Comparison of ENCODE assay signal across 9 mouse cellular contexts in genomic region chr1:155212081-155212480, GRCm38 (mm10). TPM values are rescaled to one million over a fixed set of nuclear protein-coding genes. Genes with fewer than 3 reads are reported as not detected.
DNase-seq lines count a peak whose midpoint lies in the region; ATAC-seq and TF ChIP-seq lines count a peak whose summit lies in the region.
"Had no signal": no experiment of that assay in that cellular context is flagged by ENCODE, and none has a peak within 500 bp of the region (broad histone marks: within the 10 kb centered on the region; RNA-seq: fewer than 3 reads in every experiment).

No protein-coding gene starts in this region.

- ATAC-seq in intestine, embryonic 14.5 days (replicated peaks; ENCODE audit: low FRiP score, low TSS enrichment, low read depth), result no peak
- ATAC-seq in intestine, postnatal 0 days, result no peak
- no peak for ATAC-seq in embryonic facial prominence, embryonic 15.5 days (ENCODE audit: insufficient number of reproducible peaks, low FRiP score, low TSS enrichment, low read depth)
- peak; percentile 10; the same call in 1 of the 2 replicates for ATAC-seq in hindbrain, embryonic 15.5 days (ENCODE audit: low FRiP score, low read depth)
- no peak; the same call in 1 of the 2 replicates for ATAC-seq in midbrain, embryonic 15.5 days (replicated peaks)

- DNase-seq in intestine, embryonic 14.5 days (ENCODE audit: low spot score), result no peak
- DNase-seq in ovary, postnatal 10 days (ENCODE audit: low spot score), result no peak
- no peak for DNase-seq in layer of hippocampus, adult 11-12 months (ENCODE audit: low spot score)
- no peak for DNase-seq in embryo, embryonic 10.5 days (ENCODE audit: low spot score)

- peaks cover 14% of the 10 kb centered on the region; the same call in 1 of the 2 replicates for H3K36me3 ChIP-seq in intestine, embryonic 14.5 days (ENCODE audit: control insufficient read depth, insufficient read depth, low read length)
- H3K36me3 ChIP-seq in intestine, postnatal 0 days (ENCODE audit: control insufficient read depth, insufficient read depth), result peaks cover 5% of the 10 kb centered on the region; the same call in 1 of the 2 replicates
- H3K36me3 ChIP-seq in embryonic facial prominence, embryonic 15.5 days, result 0 out of 2 replicates have a peak, but pooled peaks cover 2% of the 10 kb centered on the region
- H3K36me3 ChIP-seq in hindbrain, embryonic 15.5 days, result no peaks in the 10 kb centered on the region; the same call in 1 of the 2 replicates
- H3K36me3 ChIP-seq in midbrain, embryonic 15.5 days (replicated peaks), result no peaks in the 10 kb centered on the region
- H3K36me3 ChIP-seq: liver, embryonic 15.5 days had no signal

- H3K27ac ChIP-seq in intestine, embryonic 14.5 days (ENCODE audit: low read depth), result peak overlapping the region; percentile 69
- no peak overlapping the region for H3K27ac ChIP-seq in intestine, postnatal 0 days (ENCODE audit: low read depth, low read length)
- H3K27ac ChIP-seq in embryonic facial prominence, embryonic 15.5 days (replicated peaks), result peak overlapping the region; percentile 72; the same call in 1 of the 2 replicates
- peak overlapping the region; percentile 73 for H3K27ac ChIP-seq in hindbrain, embryonic 15.5 days (replicated peaks)
- peak overlapping the region; percentile 65; the same call in 1 of the 2 replicates for H3K27ac ChIP-seq in midbrain, embryonic 15.5 days
- H3K27ac ChIP-seq: liver, embryonic 15.5 days had no signal

- no peak for TF ChIP-seq CTCF in intestine, postnatal 0 days (IDR thresholded peaks at IDR 0.05; ENCODE audit: low read depth)

- no peak overlapping the region for H3K4me2 ChIP-seq in intestine, embryonic 14.5 days (ENCODE audit: low read length)
- H3K4me2 ChIP-seq in intestine, postnatal 0 days (replicated peaks; ENCODE audit: low read depth), result no peak overlapping the region
- H3K4me2 ChIP-seq in embryonic facial prominence, embryonic 15.5 days (replicated peaks), result no peak overlapping the region
- H3K4me2 ChIP-seq in hindbrain, embryonic 15.5 days, result no peak overlapping the region
- H3K4me2 ChIP-seq in midbrain, embryonic 15.5 days, result no peak overlapping the region
- H3K4me2 ChIP-seq: liver, embryonic 15.5 days had no signal

- 47% methylated on average over 4 of the region's 4 CpGs for WGBS in intestine, embryonic 14.5 days
- WGBS in intestine, postnatal 0 days, result 45% methylated on average over 4 of the region's 4 CpGs
- WGBS in embryonic facial prominence, embryonic 15.5 days, result 33% methylated on average over 4 of the region's 4 CpGs
- 29% methylated on average over 4 of the region's 4 CpGs for WGBS in hindbrain, embryonic 15.5 days
- 26% methylated on average over 4 of the region's 4 CpGs for WGBS in midbrain, embryonic 15.5 days

- no peaks in the 10 kb centered on the region for H3K27me3 ChIP-seq in intestine, embryonic 14.5 days (replicated peaks; ENCODE audit: control insufficient read depth, insufficient read depth, low read length)
- H3K27me3 ChIP-seq in intestine, postnatal 0 days (replicated peaks; ENCODE audit: control insufficient read depth, insufficient read depth, low read length), result no peaks in the 10 kb centered on the region
- no peaks in the 10 kb centered on the region for H3K27me3 ChIP-seq in embryonic facial prominence, embryonic 15.5 days
- no peaks in the 10 kb centered on the region for H3K27me3 ChIP-seq in hindbrain, embryonic 15.5 days
- no peaks in the 10 kb centered on the region for H3K27me3 ChIP-seq in midbrain, embryonic 15.5 days (replicated peaks)
- H3K27me3 ChIP-seq: liver, embryonic 15.5 days had no signal

- peaks cover 26% of the 10 kb centered on the region for H3K4me1 ChIP-seq in intestine, embryonic 14.5 days (replicated peaks; ENCODE audit: control insufficient read depth, insufficient read depth, low read length)
- H3K4me1 ChIP-seq in intestine, postnatal 0 days (replicated peaks; ENCODE audit: control insufficient read depth, insufficient read depth, low read length), result 0 out of 2 replicates have a peak, but pooled peaks cover 4% of the 10 kb centered on the region
- peaks cover 76% of the 10 kb centered on the region for H3K4me1 ChIP-seq in embryonic facial prominence, embryonic 15.5 days
- H3K4me1 ChIP-seq in hindbrain, embryonic 15.5 days (replicated peaks), result peaks cover 56% of the 10 kb centered on the region
- H3K4me1 ChIP-seq in midbrain, embryonic 15.5 days, result peaks cover 53% of the 10 kb centered on the region
- H3K4me1 ChIP-seq: liver, embryonic 15.5 days had no signal

- no peak overlapping the region for H3K9ac ChIP-seq in intestine, embryonic 14.5 days (ENCODE audit: low read length)
- H3K9ac ChIP-seq in intestine, postnatal 0 days (ENCODE audit: low read depth, low read length), result no peak overlapping the region
- H3K9ac ChIP-seq in embryonic facial prominence, embryonic 15.5 days, result no peak overlapping the region
- peak overlapping the region; percentile 15 for H3K9ac ChIP-seq in hindbrain, embryonic 15.5 days
- H3K9ac ChIP-seq in midbrain, embryonic 15.5 days, result peak overlapping the region; percentile 1; the same call in 1 of the 2 replicates
- H3K9ac ChIP-seq: liver, embryonic 15.5 days had no signal

- no peak overlapping the region for H3K4me3 ChIP-seq in intestine, embryonic 14.5 days (ENCODE audit: low read depth, low read length)
- no peak overlapping the region for H3K4me3 ChIP-seq in intestine, postnatal 0 days (ENCODE audit: low read depth, low read length)
- H3K4me3 ChIP-seq in embryonic facial prominence, embryonic 15.5 days (replicated peaks), result no peak overlapping the region
- no peak overlapping the region for H3K4me3 ChIP-seq in hindbrain, embryonic 15.5 days
- no peak overlapping the region for H3K4me3 ChIP-seq in midbrain, embryonic 15.5 days
- H3K4me3 ChIP-seq: liver, embryonic 15.5 days had no signal

- H3K9me3 ChIP-seq in intestine, embryonic 14.5 days (ENCODE audit: control insufficient read depth, low read length), result no peaks in the 10 kb centered on the region
- H3K9me3 ChIP-seq in intestine, postnatal 0 days (ENCODE audit: control insufficient read depth), result no peaks in the 10 kb centered on the region
- no peaks in the 10 kb centered on the region for H3K9me3 ChIP-seq in embryonic facial prominence, embryonic 15.5 days (replicated peaks)
- H3K9me3 ChIP-seq in hindbrain, embryonic 15.5 days, result no peaks in the 10 kb centered on the region
- H3K9me3 ChIP-seq in midbrain, embryonic 15.5 days, result no peaks in the 10 kb centered on the region
- H3K9me3 ChIP-seq: liver, embryonic 15.5 days had no signal

RNA-seq across cellular contexts. Expression of gene BC034090, which starts 32.2 kb away (rescaled TPM):
- polyA plus RNA-seq in intestine, embryonic 14.5 days (2014; fragmentation: Nextera tagmentation; extraction: Ambion mirVana), result 2.5 and 3.0 TPM in 2 replicates
- polyA plus RNA-seq in intestine, postnatal 0 days (2015; fragmentation: Nextera tagmentation; extraction: Ambion mirVana), result 1.0 and 1.3 TPM in 2 replicates
- 6.3 and 6.5 TPM in 2 replicates for polyA plus RNA-seq in embryonic facial prominence, embryonic 15.5 days (2015; fragmentation: Nextera tagmentation; extraction: Ambion mirVana)
- 6.4 and 6.6 TPM in 2 replicates for polyA plus RNA-seq in hindbrain, embryonic 15.5 days (2015; fragmentation: Nextera tagmentation; extraction: Ambion mirVana)
- 4.0 and 4.3 TPM in 2 replicates for polyA plus RNA-seq in midbrain, embryonic 15.5 days (2015; fragmentation: Nextera tagmentation; extraction: Ambion mirVana)

RNA-seq across cellular contexts. Expression of gene Stx6, which starts 53.6 kb away (rescaled TPM):
- 66.8 and 69.4 TPM in 2 replicates for polyA plus RNA-seq in intestine, embryonic 14.5 days (2014; fragmentation: Nextera tagmentation; extraction: Ambion mirVana)
- polyA plus RNA-seq in intestine, postnatal 0 days (2015; fragmentation: Nextera tagmentation; extraction: Ambion mirVana), result 25.2 and 28.3 TPM in 2 replicates
- 76.0 and 86.5 TPM in 2 replicates for polyA plus RNA-seq in embryonic facial prominence, embryonic 15.5 days (2015; fragmentation: Nextera tagmentation; extraction: Ambion mirVana)
- polyA plus RNA-seq in hindbrain, embryonic 15.5 days (2015; fragmentation: Nextera tagmentation; extraction: Ambion mirVana), result 102 and 106 TPM in 2 replicates
- 114 and 118 TPM in 2 replicates for polyA plus RNA-seq in midbrain, embryonic 15.5 days (2015; fragmentation: Nextera tagmentation; extraction: Ambion mirVana)

Comparison
In these comparisons a context has a peak if more than half of its experiments do, and no peak if none do; other contexts are left out.
1. H3K9ac ChIP-seq: peak in hindbrain, embryonic 15.5 days (single experiment) and midbrain, embryonic 15.5 days (single experiment); none in intestine, embryonic 14.5 days (single experiment), intestine, postnatal 0 days (single experiment) and embryonic facial prominence, embryonic 15.5 days (single experiment).